Mouse (Mus musculus): ENCODE data around the gene Ano10.
"Not testable (repeated sequence)": the region's sequence is repeated elsewhere in the genome, so short reads cannot be mapped to it uniquely, and the experiment has no call there.

Gene Ano10

DNA sequence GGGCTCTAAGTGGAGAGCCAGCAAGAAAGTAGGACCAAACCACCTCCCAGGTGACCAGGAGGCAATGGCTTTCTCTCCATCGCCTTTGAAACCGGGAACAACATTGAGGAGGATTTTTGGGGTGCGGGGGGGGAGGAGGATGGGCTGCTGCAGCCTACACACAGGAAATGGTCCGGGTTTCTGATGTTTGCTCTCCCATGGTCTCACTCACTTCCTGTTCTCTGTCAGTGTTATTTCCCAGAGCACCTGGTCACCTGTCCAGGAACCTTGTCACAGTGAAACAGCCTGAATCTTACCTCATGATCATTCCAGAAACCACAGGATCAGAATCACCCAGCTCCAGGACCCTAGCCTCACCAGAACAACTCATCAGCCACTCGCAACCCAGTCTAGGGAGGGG lies 100.4 kb downstream of the Ano10 start:
- DNase-seq = no peak

DNA sequence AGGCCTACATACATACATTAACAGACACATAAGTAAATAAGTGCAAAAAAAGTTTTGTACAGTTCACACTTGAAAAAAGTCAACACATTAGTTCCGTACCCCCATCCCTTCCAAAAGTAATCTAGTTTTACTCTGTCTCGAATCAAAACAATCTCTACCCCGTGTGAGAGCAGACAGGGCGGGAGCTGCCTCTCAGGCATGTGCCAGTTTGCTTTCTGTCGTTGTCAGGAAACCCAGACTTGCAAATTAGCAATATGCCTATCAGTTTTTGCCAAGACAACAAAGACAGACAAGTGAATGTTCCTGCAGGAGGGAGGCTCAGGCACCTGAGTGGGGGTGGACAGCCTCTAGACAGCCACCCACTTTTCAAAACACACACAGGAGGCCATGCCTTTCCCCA lies 100.9 kb downstream of the Ano10 start:
- no peak for DNase-seq

DNA sequence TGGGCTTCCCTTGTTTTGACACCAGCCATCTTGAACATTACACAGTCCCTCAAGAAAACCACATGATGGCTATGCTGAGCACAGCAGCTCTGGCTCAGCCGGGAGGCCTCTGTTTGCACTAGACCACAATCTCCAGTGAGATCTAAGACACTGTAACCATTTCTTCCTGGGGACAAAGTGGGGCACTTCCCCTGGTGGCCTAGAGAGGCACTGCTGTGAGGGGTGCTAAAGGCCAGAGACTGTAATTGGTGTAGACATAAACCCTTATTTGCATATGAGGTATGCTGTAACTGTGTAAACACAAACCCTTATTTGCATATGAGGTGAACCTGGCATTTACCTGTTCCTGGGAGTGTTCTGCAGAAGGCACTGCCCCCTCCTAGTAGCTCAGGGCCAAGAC lies 105.5 kb downstream of the Ano10 start:
- DNase-seq = no peak

DNA sequence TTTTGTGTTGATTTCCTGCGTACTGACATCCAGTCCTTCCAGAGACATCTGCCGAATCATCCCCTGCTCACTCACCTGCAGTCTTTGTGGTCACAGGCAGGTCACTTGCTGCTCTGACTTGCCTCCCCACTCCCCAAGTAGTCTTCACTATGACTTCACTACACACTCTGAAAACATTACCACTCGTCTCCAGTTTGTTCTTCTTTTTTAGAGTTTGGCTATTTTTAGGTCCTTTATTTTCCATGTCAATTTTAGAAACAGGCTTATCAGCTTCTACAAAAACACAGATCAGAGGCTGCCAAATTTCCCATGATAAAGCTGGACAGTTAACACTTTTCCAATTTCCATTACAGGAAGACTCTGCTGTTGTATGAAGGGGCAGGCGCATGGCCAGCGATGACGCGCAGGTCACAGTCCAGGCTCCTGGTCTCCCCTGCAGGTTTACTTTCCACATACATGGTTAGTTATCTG lies 106.7 kb downstream of the Ano10 start:
- DNase-seq = no peak

DNA sequence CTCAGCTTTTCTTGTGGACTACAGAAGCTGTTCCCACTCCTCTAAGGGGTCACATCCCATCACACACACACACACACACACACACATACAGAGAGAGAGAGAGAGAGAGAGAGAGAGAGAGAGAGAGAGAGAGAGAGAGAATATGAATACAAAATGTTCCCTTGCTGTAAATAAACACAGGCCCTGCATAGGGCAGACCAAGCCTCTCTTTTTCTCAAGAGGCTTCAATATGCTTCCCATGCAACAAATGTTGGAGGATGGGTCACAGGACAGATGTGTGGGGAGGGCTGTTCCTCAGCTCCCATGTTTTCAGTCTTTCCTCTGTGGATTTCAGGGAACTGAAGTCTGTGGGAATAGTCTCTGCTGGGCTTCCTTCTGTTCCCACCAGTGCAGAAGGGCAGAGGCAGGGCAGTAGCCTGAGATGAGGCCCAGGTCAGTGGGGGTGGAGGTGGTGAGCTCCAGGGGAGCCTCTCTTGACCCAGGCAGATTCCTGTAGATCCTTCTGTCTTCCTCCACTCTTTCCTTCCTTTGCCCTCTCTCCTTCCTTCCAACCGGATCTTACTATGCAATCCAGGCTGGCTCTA lies 107.5 kb downstream of the Ano10 start:
- no peak for DNase-seq

DNA sequence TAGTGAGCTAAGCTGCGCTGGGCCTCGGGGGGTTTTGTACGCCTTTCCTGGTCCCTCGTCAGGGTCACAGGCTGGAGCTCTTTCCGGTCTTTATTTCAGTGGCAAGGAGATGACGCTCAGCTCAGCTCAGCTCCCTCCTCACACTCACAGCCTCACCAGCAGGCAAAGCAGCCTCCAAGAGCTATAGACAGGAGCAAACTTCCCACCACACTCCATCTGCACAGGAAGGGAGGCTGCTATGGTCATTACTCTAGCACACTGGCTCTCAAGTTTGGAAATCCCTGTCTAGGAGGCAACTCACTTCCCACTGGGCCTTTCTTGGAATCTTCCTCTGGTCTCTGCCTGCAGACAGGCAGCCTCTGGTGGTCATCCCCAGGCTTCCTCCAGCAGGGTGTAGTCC lies 108.3 kb downstream of the Ano10 start:
- DNase-seq = no peak

DNA sequence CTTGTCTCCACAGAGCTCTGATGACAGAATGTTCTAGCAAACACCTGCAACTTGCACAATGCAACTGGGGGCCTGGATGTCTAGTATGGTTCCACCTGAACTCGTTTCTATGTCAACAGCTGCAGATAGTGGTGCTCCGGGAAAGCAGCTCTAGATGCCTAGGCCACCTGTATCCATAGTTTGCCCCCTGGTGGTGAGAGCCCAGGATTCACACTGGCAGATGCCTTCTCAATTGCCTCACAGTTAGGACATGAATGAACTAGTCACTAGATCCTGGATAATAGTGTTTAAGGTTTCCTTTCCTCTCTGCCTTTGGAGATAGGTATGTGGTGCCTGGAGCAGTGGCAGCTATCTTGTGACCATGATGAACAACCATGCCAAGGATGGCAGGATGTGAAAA lies 109.2 kb downstream of the Ano10 start:
- DNase-seq = peak; percentile 75 to 91

DNA sequence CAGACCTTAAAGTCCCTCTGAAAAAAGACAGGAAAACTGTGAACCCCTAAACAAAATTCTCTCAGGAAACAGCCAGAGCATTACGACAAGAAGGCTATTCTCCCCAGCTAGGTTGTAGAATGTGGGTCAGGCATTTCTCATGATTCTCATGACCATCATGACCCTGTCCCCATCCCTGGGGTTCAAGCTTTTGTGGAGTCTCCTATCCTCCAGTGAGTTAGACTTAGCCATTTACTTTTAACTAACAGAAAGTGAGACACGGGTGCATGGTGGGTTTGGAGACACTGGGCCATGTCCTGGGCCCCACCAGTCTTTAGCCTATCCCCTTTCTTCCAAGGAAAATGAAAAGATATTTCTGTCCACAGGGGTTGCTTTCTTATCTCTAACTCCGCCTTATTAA lies 109.9 kb downstream of the Ano10 start:
- no peak for DNase-seq

DNA sequence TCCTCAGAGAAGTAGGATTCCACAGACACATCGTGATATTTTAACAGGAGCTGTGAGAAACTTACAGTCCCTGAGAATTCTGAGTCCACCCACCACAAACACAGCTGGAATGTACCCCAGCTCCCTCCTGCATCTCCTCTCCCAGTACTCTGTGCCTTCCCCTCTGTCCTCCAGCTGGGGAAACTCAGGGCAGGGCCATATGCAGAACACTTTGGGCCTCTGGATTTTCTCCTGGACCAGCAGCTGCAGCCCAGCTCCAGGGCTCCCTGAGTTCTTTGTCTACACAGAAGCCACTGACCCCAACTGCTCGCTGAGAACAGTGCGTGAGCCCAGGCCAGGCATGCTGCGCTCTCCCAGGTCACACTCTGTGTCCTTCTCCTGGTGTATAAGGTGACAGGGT lies 111.1 kb downstream of the Ano10 start:
- no peak for DNase-seq

DNA sequence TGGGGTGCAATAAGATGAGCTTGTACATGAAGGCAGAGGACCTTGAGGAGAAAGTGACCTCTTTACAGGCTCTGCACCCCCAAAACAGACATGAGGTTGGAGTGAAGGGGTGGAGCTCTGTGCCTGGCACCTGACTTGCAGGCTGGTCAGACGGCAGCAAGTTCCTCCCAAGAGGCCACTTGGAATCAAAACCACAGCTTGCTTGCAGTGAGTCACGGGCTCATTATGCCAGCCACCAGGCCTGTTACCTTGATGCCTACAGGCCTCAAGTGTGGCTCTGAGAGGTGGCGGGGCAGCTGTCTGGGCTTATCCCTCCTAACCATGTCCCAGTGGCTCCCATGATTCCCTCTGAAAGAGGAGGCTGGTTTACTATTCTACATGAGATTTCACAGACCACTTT lies 114.1 kb downstream of the Ano10 start:
- no peak for DNase-seq

DNA sequence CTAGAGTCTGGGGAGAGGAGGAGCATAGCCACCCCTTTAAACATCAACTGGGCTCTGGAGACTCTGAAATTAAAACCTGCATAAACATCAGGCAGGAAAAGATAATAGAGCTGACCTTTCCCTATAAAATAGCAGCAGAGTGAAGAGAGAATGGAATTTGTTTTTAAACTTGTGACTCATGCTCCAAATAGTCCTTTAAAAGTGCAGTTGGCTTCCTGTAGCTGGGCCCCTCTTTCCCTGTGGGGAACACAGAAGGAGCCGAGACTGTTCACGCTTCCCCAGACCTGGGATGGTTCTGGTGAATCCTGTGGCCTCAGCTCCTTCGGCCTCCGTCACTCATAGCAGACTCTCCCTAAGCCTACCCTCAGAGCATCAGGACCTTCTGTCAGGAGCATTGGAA lies 115.8 kb downstream of the Ano10 start:
- DNase-seq = no peak

DNA sequence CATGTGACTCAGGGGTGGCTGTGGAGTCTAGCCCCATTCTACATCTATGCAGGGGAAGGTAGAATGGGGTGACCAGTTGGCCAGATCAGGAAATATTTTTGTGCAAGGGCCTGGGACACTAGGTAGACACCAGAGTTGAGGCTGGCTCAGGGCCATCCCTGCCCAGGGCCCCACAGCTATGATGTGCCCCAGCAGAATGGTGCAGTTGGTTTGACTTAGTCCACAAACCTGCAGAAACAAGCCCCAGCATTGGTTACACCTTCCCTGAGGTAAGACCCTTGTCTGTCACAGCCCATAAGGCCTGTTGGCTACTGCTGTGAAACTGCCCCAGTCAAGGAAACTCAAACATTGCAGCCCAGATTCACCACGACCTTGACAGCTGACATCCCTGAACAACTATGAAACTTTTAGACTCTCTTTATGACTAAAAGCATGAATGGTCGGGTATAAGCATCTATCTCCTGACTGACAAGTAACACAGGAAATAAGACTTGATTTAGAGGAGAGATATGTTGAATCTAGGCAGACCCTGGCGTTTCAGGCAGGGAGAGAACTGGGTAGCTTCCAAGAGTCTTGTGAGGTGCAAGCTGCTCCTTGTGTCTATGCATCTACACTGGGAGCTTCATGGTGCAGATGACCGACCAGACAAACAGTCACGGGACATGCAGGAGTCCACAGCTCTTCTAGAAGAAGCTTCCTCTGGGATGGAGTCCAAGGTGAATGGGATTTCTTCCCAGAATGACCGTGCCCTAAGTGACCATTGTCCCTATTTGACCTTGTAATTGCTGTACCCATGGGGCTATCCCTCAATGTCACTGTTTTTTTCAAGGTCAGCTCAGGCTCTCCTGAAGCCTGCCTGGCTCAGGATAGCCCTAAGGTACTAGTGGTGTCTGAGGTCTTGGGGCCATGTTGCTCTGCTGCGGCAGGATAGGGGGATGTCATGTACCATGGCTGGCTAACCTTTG lies 116.7 kb downstream of the Ano10 start:
- peak; percentile 48 to 62 for DNase-seq

DNA sequence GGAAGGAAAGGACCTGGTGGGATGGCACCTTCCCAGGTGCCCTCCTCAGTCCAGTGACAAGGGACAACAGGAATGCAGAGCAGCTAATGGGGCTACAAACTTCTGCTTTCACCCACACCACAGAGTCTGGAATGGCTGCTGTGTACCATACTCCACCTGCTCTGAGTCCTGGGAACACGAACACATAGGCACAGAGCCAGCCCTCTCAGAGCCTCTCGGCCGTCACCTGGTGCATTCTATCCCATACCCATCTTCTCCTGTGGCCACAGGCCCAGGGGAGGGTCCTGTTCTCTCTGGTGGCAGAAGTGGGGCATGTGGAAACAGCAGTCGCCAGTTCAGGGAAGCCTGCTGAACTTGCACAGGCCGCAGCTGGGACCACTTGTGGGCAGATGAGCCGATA lies 119.5 kb downstream of the Ano10 start:
- no peak for DNase-seq

DNA sequence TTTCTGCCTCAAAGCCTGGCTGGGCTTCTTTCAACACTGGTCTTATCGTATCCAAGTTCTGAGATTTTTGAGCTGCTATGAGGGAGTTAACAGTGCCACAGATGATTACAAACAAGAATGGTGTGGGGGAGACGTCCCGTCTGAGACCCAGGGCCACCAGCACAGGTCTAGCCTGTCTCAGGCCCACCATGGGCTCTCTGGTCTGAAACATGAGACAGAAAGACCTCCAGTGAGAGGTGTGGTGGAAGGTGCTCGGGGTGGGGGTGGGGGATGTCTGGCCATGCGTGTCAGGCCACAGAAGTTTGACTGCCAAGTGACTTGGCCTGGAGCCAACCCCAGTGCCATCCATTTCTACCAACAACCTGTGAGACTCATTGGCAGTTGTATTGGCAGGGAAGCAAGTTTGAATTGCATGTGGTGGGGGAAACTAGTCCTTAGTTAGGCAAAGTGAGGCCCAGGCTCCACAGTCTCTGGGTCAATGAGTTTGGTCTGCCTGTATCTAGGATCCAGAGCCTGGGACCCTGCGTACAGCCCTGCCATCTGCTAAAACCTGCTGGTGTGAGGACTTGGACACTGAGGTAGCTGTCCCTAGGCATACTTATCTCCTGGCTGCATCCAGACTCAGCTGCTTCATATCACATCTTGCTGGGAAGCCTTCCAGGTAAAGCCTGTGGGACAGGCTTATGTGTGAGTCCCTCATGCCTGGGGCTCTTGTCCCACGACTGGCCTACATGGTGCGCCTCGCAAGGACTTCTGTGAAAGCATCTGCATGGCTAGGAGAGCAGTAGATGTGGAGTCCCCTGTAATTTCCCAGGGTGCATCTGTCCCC lies 120.6 kb downstream of the Ano10 start:
- DNase-seq = peak; percentile 71 to 74

DNA sequence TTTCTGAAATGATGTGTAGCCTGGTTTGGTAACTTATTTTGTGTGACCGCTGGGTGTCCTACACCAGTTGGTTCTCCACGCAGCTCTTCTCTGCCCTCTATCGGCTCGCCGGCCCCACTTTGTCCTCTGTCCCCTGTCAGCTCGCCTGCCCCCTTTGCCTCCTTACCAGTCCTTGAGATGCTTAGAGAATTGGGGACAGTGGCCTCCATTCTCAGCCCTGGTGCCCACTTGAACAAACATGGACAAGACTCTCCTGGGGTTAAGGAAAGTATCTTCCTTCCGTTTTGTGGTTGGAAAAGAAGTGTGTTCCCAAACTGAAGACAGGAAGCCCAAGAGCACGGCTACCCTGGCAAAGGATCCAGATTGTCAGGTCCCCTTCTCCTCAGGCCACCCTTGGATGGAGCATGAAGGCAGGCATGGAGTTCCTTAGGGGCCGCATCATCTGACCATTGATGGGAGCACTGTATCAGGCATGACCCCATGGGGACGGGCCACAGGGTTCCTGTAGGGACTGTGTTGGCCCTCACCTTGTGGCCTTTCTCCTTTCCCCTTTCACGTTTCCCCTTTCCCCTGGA lies 121.5 kb downstream of the Ano10 start:
- DNase-seq = no peak

DNA sequence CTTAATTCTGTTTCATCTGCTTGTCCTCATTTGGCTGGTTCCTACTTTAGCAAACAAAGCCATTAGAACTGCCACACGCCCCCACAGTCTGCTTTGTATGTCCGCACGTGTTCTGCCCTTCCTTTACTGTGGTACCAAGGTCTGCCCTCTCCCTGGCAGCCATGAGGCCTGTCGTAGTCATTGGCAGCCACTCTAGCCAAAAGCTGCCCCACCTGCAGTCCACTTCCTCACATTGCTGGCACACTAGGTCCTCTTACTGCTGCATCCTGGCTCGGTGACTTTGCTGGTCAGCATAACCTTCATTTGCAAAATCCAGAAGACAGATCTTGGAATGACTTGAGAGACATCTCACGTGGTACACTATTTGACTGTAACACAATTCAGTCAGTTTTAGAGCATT lies 124.3 kb downstream of the Ano10 start:
- DNase-seq = no peak

DNA sequence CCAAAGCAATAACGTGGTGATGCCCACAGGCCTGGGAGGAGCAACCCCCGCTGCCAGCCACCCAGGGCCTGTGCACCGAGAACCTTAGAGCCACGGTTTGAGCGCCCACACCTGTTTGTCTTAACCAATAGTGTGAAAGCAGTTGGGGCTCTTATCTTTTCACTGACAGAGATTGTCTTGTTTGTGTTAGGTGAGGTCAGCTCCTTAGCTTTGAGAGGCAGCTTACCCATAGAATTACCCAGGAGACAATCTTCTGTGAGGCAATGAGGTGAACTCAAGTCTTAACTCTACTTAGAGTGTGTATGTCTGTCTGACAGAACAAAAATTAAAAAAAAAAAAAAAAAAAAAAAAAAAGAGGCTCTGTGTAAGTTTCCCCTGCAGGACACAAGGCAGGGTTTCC lies 126.5 kb downstream of the Ano10 start:
- DNase-seq = not testable (repeated sequence)

DNA sequence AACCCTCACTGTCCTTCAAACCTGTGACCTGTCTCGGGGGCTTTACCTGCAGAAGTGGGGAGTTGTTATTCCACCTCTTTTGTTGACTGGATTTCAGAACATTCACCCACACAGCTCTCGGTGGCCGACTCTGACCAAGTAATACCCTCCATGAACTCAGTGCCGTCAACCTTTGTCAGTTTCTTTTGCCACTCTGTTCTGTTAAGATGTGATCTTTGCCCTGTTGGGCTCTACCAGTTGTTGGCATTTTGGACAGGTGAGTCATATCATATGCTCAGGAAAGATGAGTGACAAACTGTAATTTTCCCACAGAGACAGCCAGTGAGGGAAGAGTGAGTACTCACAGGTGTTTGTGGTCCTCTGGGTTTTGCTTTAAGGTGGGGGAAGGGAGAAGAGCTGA lies 129.7 kb downstream of the Ano10 start:
- no peak for DNase-seq

DNA sequence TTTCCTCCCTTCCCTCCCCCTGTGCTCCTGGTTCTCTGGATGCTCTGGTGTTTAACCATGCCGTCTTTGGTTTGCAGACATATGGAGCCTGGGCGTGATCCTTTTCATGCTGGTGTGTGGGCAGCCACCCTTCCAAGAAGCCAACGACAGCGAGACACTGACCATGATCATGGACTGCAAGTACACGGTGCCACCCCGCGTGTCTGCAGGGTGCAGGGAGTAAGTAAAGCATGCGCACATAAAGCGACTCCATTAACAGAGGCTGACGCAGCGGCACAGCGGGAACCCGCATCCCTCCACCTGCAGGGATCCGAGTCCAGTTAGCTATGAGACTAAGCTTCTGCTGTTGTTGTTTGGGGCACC lies 137.2 kb downstream of the Ano10 start:
- DNase-seq = no peak

DNA sequence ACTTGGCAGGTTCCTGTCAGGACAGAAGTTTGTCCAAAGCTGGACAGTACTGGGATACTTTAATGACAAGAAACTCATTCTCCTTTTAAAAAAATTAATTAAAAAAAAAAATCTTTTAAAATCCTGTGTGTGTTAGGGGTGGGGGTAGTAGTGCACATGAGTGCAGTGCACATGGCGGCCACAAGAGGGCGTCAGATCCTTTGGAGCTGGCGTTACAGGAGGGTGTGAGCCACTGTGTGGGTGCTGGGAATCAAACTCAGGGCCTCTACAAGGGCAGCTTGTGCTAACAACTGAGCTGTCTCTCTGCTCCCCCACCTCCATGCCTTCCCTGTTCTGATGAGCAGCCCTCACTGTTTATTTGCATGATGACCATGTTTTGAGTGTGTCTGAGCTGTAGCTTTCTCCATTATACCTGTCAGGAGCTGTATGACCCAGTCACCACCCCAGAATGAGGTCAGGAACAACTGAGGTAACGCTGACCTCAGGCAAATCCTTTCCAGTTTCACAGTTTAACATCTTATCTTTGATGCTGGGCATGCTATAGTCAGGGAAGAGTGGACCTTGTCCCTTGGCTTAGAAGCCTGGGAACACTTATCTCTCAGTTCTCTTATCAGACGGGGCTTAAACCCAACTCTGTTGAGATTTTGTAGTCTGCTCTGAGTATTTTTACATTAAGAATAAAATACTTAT lies 137.7 kb downstream of the Ano10 start:
- DNase-seq = no peak

DNA sequence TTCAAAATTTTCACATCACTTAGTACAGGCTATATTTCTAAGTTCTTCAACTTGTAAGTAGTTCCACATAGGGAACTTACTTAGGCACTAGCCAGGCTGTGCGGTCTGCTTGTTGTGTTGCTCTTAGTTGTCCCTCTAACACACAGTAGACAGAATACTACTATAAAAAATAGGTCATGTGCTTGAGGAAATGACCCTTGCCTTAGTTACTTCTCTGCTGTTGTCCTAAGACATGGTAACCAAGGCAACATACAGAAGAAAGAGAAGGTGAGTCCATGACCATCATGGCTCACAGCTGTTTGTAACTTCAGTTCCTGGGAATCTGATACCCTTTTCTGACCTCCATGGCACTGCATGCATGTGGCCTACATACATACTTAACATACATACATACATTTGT lies 139.0 kb downstream of the Ano10 start:
- DNase-seq = no peak

DNA sequence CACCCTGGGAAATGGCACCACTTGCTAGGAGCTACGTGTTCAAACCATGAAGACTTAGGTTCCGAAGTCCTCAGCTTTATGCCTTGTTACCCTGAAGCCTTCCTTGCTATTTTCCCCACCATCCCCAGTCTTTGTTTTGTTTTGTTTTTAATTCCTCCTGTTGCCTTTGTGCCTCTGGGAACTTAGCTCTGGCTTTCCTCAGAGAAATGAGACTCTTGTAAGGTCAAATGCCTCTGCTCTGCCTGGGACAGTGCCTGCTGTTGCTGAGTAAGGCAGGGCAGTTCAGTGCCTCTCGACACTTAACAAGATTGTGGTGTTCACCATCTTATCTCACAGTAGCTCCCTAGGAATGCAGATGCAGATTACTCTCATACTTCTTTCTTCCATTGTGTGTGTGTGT lies 140.8 kb downstream of the Ano10 start:
- DNase-seq = no peak

DNA sequence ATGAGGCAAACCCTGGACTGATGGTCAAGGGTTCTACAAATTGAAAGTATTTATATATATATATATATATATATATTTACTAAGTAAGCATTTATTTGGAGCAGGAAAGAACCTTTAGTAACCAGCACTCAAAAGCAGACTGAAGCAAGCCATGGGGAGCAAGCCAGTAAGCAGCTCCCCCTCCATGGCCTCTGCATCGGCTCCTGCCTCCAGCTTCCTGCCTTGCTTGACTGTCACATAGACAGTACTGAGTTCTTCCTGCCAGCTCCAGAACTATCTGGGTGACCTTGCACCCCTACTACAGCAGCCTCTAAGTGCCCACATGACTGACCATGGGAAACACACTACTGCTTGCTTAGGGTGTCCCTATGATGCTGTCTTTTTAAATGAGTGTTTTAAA lies 141.7 kb downstream of the Ano10 start:
- DNase-seq = no peak
